Mouse (Mus musculus): Measurements from ENCODE around the gene Nin. TPM values are rescaled to one million over a fixed set of nuclear protein-coding genes. Genes with fewer than 3 reads are reported as not detected.

Gene Nin
- total RNA-seq, 2 experiments from 2014 or later: 67.4 to 82.6 TPM

- no peak for DNase-seq (ENCODE audit: extremely low spot score in 1 of 2, low spot score in 2 of 2)
- no peak overlapping the region for H3K4me3 ChIP-seq
- no peak for TF ChIP-seq CTCF (IDR thresholded peaks at IDR 0.05)
- H3K27ac ChIP-seq: no peak overlapping the region
- intact Hi-C loops (cut with DNase I): no loop called here
These were observed 72.5 kb downstream of the Nin start for GRCm38 (mm10) chr12:70040981-70041380.

DNA sequence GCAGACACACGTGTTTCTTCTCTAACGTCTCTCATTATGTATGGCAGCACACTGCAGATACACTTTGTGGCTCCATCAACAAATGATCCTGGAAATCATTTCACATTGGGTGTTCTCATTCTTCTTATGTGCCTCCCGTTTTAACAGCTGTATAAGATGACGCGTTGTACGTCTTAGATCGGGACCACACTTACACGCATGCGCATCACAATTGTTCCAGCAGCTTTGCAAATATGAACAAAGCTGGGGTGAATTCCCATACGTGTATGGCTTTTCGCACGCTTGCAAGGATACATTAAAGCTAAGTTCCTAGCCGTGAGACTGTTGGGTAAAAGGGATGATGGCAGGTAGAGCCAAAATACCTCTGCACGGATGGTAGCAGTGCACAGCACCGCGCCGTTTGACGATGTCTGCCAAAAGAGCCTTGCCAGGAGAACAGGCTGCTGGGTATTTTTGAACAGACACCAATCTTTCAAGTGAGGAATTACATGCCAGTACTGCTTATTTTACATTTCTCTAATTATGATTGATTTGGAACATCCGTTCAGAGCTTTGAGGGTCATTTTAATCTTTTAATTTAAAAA, 76.7 kb downstream of the Nin start:
- Histone ChIP-seq H3K27ac (no peak overlapping the region), H3K4me3 (no peak overlapping the region)
- intact Hi-C loops (cut with DNase I): no loop called here
- TF ChIP-seq CTCF (IDR thresholded peaks at IDR 0.05): peak; percentile 12
- DNase-seq (ENCODE audit: extremely low spot score in 1 of 2, low spot score in 2 of 2): no peak

DNA sequence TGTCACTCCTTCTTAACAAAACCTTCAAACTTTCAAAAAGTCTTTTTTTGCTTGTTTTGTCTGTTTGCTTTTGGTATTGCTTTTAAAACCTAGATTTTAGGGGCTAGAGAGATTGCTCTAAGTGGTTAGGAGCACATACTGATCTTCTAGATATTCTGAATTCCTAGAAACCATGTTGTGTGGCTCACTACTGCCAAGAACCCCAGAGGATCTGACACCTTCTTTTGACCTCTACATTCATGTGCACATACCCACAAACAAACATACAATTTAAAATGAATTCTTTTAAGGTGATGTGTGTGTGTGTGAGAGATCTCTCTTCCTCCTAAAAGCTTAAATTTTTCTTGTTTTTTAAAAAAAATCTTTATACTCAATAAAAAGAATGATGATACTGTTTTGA, 87.3 kb downstream of the Nin start:
- TF ChIP-seq CTCF (IDR thresholded peaks at IDR 0.05): no peak
- DNase-seq (ENCODE audit: extremely low spot score in 1 of 2, low spot score in 2 of 2): no peak
- intact Hi-C loops (cut with DNase I): no loop called here
- no peak overlapping the region for H3K27ac ChIP-seq
- no peak overlapping the region for H3K4me3 ChIP-seq

DNA sequence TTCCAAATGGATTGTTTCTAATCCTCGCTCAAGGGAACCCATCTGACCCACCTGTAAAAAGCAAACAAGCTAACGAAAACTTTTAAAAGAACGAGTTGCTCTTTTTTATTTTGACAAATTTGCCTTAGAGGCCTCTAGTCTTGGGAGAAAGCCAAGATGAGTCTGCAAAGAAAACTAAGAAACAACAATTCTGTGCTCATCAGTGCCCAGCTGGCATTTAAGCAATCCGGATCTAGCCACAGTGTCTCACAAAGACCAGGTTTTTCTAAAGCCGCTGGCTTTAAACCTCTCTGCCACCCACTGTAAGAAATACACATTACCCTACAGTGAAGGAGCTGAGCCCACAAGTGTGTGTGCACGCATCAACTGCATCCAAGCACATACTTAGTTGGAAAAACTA, 88.1 kb downstream of the Nin start:
- Histone ChIP-seq H3K27ac (no peak overlapping the region), H3K4me3 (no peak overlapping the region)
- no peak for TF ChIP-seq CTCF (IDR thresholded peaks at IDR 0.05)
- DNase-seq (ENCODE audit: extremely low spot score in 1 of 2, low spot score in 2 of 2): no peak
- intact Hi-C loops (cut with DNase I): no loop called here

- Histone ChIP-seq H3K27ac (no peak overlapping the region), H3K4me3 (no peak overlapping the region)
- DNase-seq (ENCODE audit: extremely low spot score in 1 of 2, low spot score in 2 of 2): no peak
- intact Hi-C loops (cut with DNase I): no loop called here
- TF ChIP-seq CTCF (IDR thresholded peaks at IDR 0.05): no peak
These were observed 89.9 kb downstream of the Nin start for GRCm38 (mm10) chr12:70023580-70023979.

GRCm38 (mm10) chr12:70018153-70018552, 95.4 kb downstream of the Nin start:
- TF ChIP-seq CTCF (IDR thresholded peaks at IDR 0.05): no peak
- Histone ChIP-seq H3K4me3 (no peak overlapping the region), H3K27ac (peak overlapping the region; percentile 11; the same call in 1 of the 2 replicates)
- intact Hi-C loops (cut with DNase I): no loop called here
- no peak for DNase-seq (ENCODE audit: extremely low spot score in 1 of 2, low spot score in 2 of 2)

GRCm38 (mm10) chr12:70015936-70016335, 97.6 kb downstream of the Nin start:
- Histone ChIP-seq H3K4me3 (no peak overlapping the region), H3K27ac (peak overlapping the region; percentile 67)
- intact Hi-C loops (cut with DNase I): no loop called here
- DNase-seq (ENCODE audit: extremely low spot score in 1 of 2, low spot score in 2 of 2): no peak
- no peak for TF ChIP-seq CTCF (IDR thresholded peaks at IDR 0.05)

DNA sequence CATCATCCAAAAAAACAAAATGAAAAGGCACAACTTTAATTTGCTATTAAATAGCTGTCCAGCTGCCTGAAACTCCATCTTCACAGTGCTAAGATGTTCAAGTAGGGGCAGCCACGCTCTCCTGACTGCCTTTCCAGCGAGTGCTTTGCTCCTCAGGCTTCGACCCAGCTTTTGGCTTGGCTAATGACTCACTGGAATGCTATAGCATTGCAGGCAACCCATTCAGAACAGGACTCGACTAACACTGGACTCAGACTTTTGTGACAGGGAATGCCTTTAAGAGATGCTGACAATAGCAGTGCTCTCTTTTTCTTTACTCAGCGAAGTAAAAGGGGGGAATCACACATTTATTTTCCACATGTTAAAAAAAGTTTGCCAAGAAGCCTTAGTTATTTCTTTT, 101.8 kb downstream of the Nin start:
- TF ChIP-seq CTCF (IDR thresholded peaks at IDR 0.05): no peak
- Histone ChIP-seq H3K4me3 (no peak overlapping the region), H3K27ac (no peak overlapping the region)
- intact Hi-C loops (cut with DNase I): loop anchor here (1.0 kb wide), 1 partner anchor 31 kb away; no protein-coding TSS in a partner anchor
- no peak for DNase-seq (ENCODE audit: extremely low spot score in 1 of 2, low spot score in 2 of 2)

DNA sequence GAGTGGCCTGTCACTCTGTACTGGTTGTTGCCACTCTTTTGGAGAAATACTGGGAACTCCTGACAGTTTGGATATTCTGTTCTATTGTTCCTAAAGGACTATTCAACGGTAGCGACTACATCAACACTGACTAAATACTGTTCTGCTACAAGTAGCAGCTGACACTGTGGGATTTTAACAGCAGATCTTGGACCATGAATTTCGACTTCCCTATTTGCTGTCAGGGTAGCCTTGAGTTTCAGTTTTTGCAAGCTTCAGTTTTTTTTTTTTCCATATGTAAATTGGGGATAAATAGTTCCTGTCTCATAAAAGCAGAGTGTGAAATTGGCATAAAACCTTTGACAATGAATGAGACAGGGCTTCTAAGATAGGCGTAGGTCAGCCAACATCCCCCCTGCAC, 103.2 kb downstream of the Nin start:
- no peak for TF ChIP-seq CTCF (IDR thresholded peaks at IDR 0.05)
- no peak for DNase-seq (ENCODE audit: extremely low spot score in 1 of 2, low spot score in 2 of 2)
- Histone ChIP-seq H3K27ac (no peak overlapping the region), H3K4me3 (no peak overlapping the region)
- intact Hi-C loops (cut with DNase I): no loop called here

- Histone ChIP-seq H3K4me3 (no peak overlapping the region), H3K27ac (no peak overlapping the region)
- intact Hi-C loops (cut with DNase I): no loop called here
- no peak for TF ChIP-seq CTCF (IDR thresholded peaks at IDR 0.05)
- no peak for DNase-seq (ENCODE audit: extremely low spot score in 1 of 2, low spot score in 2 of 2)
These were observed 108.4 kb downstream of the Nin start for GRCm38 (mm10) chr12:70005103-70005502.

DNA sequence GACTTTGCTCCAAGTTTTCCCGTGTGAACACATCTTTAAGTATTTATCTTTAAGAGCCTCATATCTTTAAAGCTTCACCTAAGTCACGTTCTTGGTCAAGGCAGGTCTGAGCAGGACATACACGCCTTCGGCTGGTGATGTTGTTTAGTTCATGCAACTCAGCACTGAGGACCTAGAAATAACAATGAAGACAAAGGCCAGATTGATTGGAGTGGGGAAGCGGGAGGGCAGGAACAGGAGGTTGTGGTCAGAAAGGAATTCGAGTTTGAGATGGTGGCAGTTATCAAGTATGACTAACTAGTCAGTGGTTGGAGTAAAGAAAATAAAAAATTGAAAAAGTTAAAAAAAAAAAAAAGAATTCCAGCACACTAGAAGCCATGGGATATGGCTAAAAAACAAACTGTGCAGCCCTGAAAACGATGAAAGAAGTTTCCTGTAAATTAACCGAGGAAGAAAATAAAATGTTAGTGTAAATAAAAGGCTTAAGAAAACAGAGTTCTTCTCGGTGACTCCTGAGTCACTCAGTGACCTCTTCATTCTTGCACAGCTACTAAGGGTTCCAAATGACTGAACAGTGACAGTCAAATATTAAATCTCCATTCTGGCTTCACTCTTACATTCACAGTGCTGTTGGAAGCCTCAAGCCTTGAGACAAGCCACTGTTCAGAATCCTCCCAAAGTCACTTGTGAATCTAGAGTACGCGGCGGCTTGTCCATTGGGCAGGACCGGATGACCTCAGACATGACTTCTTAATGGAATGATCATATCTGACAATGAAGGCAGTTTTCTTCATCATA, 115.1 kb downstream of the Nin start:
- no peak overlapping the region for H3K4me3 ChIP-seq
- intact Hi-C loops (cut with DNase I): loop anchor here (1.0 kb wide), 1 partner anchor 8 kb away; no protein-coding TSS in a partner anchor
- no peak for TF ChIP-seq CTCF (IDR thresholded peaks at IDR 0.05)

GRCm38 (mm10) chr12:69995382-69995781, 118.1 kb downstream of the Nin start:
- no peak for TF ChIP-seq CTCF (IDR thresholded peaks at IDR 0.05)
- Histone ChIP-seq H3K27ac (no peak overlapping the region), H3K4me3 (no peak overlapping the region)
- intact Hi-C loops (cut with DNase I): no loop called here
- no peak for DNase-seq (ENCODE audit: extremely low spot score in 1 of 2, low spot score in 2 of 2)

More for the DNA sequence above, 115.1 kb downstream of the Nin start:
- no peak overlapping the region for H3K27ac ChIP-seq
- DNase-seq (ENCODE audit: extremely low spot score in 1 of 2, low spot score in 2 of 2): no peak

All from left cerebral cortex, adult 2 months (tissue).